Mouse (Mus musculus): ENCODE results near the gene Vmn2r77. TPM values are rescaled to one million over a fixed set of nuclear protein-coding genes. Genes with fewer than 3 reads are reported as not detected.
"Not testable (repeated sequence)": the region's sequence is repeated elsewhere in the genome, so short reads cannot be mapped to it uniquely, and the experiment has no call there.

The Vmn2r77 gene
- not detected in 2 replicates for total RNA-seq (2017)

DNA sequence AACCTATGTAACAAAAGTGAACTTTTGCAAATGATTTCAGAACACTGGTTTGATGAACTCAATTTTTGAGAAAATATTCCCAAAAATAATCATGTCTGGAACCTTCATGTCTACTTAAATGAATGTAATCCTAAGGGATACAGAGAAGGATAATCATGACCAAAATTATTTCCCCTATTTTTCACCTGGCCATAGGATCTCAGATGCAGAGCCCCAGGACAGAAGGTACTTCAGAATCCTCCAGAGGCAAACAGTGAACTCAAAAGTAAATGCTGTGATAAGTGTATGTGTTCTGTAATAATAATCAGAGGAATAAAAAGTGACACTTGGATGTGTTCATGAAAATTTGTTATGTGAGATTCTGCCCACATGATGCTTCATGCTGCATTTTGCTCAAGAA lies at the start of gene Vmn2r77:
Gene Vmn2r77, plus strand, starts transcription at position 301 of the 400 bp plus-strand sequence.
- ATAC-seq (replicated peaks in 1 of 2; ENCODE audit: insufficient read depth in 1 of 2, low FRiP score in 2 of 2, low TSS enrichment in 1 of 2, low read depth in 1 of 2, poor library complexity in 2 of 2, severe bottlenecking in 2 of 2): no peak

- no peak for ATAC-seq (replicated peaks in 1 of 2; ENCODE audit: insufficient read depth in 1 of 2, low FRiP score in 2 of 2, low TSS enrichment in 1 of 2, low read depth in 1 of 2, poor library complexity in 2 of 2, severe bottlenecking in 2 of 2)
These were observed 34.1 kb upstream of the Vmn2r77 start for GRCm38 (mm10) chr7:86760751-86761150.

DNA sequence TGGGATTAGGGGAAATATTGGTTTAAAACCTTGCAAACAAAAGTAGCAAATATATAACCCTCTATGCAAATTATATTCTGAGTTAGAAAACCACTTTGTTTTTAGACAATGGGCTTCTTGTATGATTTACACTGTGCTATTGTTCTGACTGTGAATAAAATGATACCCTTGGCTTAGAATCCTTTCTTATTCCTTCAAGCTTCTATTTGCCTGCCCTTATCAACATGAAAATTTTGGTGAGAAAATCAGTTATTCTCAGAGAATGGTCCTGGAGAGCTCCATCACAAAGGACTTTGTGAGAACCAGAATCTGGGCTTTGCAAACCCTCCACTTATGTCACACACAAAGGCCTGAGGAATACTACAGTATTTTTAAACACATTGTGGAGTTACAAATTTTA lies 30.2 kb upstream of the Vmn2r77 start:
- ATAC-seq (replicated peaks in 1 of 2; ENCODE audit: insufficient read depth in 1 of 2, low FRiP score in 2 of 2, low TSS enrichment in 1 of 2, low read depth in 1 of 2, poor library complexity in 2 of 2, severe bottlenecking in 2 of 2): no peak

- ATAC-seq (replicated peaks in 1 of 2; ENCODE audit: insufficient read depth in 1 of 2, low FRiP score in 2 of 2, low TSS enrichment in 1 of 2, low read depth in 1 of 2, poor library complexity in 2 of 2, severe bottlenecking in 2 of 2): no peak
These were observed 23.2 kb upstream of the Vmn2r77 start for GRCm38 (mm10) chr7:86771621-86772020.

GRCm38 (mm10) chr7:86775617-86776325 lies 19.1 kb upstream of the Vmn2r77 start, which contains the start of gene Folh1:
Folh1 (minus strand) TSS chr7:86775943.
- ATAC-seq (replicated peaks in 1 of 2; ENCODE audit: insufficient read depth in 1 of 2, low FRiP score in 2 of 2, low TSS enrichment in 1 of 2, low read depth in 1 of 2, poor library complexity in 2 of 2, severe bottlenecking in 2 of 2): no peak

DNA sequence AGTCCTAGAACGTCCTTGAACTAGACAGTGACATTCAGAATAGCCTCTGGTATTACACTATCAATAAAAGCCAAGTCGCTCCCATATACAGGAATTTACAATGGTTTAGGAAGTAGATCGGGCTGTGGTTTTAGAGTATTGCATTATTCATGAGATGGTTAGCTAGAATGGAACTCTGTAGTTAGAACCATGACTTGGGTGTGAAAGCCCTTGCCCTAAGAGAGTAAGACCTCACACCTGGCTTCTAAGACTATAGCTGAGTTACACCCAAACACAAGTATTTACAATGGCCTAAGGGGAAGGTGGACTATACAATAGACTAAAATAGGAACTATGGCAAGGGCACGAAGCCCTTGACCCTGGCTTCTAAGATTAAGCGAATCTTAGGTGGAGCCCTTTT lies 20.4 kb downstream of the Vmn2r77 start:
- ATAC-seq (replicated peaks in 1 of 2; ENCODE audit: insufficient read depth in 1 of 2, low FRiP score in 2 of 2, low TSS enrichment in 1 of 2, low read depth in 1 of 2, poor library complexity in 2 of 2, severe bottlenecking in 2 of 2): not testable (repeated sequence)

- not testable (repeated sequence) for ATAC-seq (replicated peaks in 1 of 2; ENCODE audit: insufficient read depth in 1 of 2, low FRiP score in 2 of 2, low TSS enrichment in 1 of 2, low read depth in 1 of 2, poor library complexity in 2 of 2, severe bottlenecking in 2 of 2)
These were observed 20.9 kb downstream of the Vmn2r77 start for GRCm38 (mm10) chr7:86815716-86816115.

DNA sequence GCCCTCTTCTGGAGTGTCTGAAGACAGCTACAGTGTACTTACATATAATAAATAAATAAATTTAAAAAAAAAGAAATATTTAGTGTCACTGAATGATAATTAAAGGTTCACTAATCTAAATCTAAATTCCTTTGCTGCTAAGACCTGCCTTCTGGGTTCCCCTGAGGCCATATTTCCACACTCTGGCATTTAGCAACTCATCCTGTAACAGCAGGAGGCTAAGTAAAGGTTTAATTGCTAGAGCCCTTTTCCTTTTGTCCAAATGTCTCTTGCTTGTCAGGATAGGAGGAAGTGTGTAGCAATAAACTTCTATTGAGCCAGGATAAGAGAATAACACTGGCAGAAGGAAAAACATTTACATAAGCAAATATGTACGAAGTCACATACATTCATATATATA lies 21.6 kb downstream of the Vmn2r77 start:
- no peak for ATAC-seq (replicated peaks in 1 of 2; ENCODE audit: insufficient read depth in 1 of 2, low FRiP score in 2 of 2, low TSS enrichment in 1 of 2, low read depth in 1 of 2, poor library complexity in 2 of 2, severe bottlenecking in 2 of 2)

Other genes starting within 250 kb of the Vmn2r77 start
- gene Olfr295, start 211.2 kb upstream of the Vmn2r77 start, total RNA-seq (2017): not detected in 2 replicates
- not detected in 2 replicates for gene Olfr294, start 178.4 kb upstream of the Vmn2r77 start, total RNA-seq (2017)
- not detected in 2 replicates for gene Olfr293, start 146.0 kb upstream of the Vmn2r77 start, total RNA-seq (2017)
- not detected in 2 replicates for gene Olfr292, start 106.7 kb upstream of the Vmn2r77 start, total RNA-seq (2017)
- gene Folh1, start 19.1 kb upstream of the Vmn2r77 start, total RNA-seq (2017): not detected in 2 replicates
- not detected in 2 replicates for gene Vmn2r78, start 120.1 kb downstream of the Vmn2r77 start, total RNA-seq (2017)
- not detected in 2 replicates for gene Vmn2r79, start 201.1 kb downstream of the Vmn2r77 start, total RNA-seq (2017)

All from hematopoietic stem cell, adult 5-6 weeks (primary cell).